Mouse (Mus musculus) 3134 (cell line): ENCODE data around the gene Slc22a20.

Experiments
- DNase-seq: peaks from one replicate; pipeline ENCODE4 v3.0.0-alpha.2; 2011; ENCODE audit warnings: low spot score; ENCODE audit not compliant: insufficient read length; ENCODE audit errors: extremely low read depth

Gene Slc22a20

GRCm38 (mm10) chr19:5927026-5927425, 58.9 kb downstream of the Slc22a20 start:
- no peak for DNase-seq

DNA sequence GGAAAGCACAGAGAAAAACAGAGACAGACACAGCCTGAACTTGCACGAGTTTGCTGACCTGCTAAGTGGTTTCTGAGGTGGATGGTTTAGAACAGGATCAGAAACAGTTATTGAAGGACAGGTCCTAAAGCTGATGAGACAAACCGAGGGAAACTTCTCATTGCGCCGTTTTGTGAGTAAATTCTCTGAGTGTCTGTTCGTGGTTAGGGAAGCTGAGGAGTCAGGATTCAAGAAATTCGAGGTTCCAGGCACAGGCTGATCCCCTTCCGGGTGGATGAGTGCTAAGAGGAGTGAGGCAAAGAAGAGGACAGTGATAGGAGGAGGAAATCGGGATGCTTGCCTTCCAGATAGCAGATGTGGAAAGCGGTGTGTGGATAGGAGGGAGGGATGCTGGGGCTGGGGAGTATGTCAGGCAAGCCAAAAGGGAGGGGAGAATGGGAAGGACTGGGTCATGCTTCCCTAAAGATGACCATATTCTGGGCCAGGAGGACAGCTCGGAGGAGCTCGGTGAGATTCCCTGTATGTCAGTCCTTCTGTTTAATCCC, 60.6 kb downstream of the Slc22a20 start:
- DNase-seq, result no peak

GRCm38 (mm10) chr19:5924713-5925093, 61.2 kb downstream of the Slc22a20 start, which contains the start of gene Cdc42ep2:
Gene Cdc42ep2 (minus strand): TSS chr19:5924816.
- DNase-seq, result peak; percentile 96

- DNase-seq, result peak; percentile 82
These were observed 61.8 kb downstream of the Slc22a20 start for GRCm38 (mm10) chr19:5923990-5924712.

- no peak for DNase-seq
These were observed 63.0 kb downstream of the Slc22a20 start for GRCm38 (mm10) chr19:5922963-5923362.

DNA sequence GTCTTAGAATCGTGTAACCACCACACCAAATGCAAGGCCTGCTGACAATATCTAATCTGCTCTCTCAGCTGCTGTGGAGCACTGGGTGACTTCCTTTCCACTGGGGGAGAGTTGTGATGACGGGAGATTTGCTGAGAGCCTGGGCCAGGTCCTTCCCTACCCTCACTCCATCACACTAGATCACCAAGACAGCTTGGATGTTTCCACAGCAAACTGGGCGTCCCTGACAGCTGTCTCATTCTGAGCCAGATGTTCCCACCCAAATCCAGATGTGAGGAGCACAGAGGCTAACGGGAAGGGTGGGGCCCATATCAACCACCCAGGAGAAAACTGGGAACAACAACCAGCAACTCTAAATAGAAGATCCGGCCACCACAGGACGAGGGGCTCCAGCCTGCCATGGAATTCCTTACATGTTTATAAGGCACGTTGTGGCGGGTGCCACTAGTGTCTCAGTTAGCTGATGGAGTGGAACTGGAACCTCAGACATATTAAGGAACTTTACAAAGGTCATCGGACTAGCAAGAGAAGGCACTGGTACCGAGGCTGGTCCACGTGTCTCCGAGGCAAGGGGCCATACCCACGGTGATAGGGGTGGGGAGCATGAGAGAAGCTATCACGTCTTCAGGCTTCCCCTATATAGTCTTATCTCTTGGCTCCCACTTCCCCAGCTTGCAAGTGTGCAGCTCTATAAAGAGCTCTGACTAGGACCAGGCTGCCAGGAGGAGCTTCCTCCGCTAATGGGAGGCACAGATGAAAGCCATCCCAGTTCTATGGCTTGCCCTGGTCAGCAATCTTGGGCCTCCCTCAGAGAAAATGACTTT, 63.6 kb downstream of the Slc22a20 start:
- DNase-seq, result no peak

DNA sequence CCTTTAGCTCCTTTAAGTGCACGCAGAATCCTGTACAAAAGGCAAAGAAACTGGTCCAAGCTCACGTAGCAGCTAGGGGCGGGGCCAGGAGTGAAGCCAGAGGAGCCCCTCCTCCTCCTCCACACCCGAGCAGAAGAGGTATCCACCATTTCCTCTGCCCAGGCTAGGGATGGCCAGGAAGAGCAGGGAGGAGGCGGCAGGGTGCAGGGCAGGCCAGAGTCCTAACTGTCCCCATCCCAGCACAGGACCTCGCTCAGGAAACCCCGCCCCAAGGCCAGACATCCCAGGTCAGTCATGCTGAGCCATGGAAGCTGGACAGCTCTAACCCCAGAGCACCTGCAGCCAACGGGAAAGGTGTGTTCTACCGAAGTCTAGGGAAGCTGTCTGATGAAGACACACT, 64.2 kb downstream of the Slc22a20 start:
- DNase-seq, result no peak
